In genomic region chr14:39351979-39352737, GRCm38 (mm10) we compare ENCODE assay signal across 18 mouse cellular contexts.
"Had no signal": no experiment of that assay in that cellular context is flagged by ENCODE, and none has a peak within 500 bp of the region (broad histone marks: within the 10 kb centered on the region; RNA-seq: fewer than 3 reads in every experiment).

No protein-coding gene starts in this region.

- H3K27ac ChIP-seq: midbrain, embryonic 10.5 days; midbrain, embryonic 12.5 days; midbrain, embryonic 15.5 days; neural tube, embryonic 13.5 days; neural tube, embryonic 15.5 days; stomach, embryonic 15.5 days; stomach, postnatal 0 days had no signal

- H3K4me3 ChIP-seq: midbrain, embryonic 10.5 days; midbrain, embryonic 12.5 days; midbrain, embryonic 15.5 days; myocyte; neural tube, embryonic 13.5 days; neural tube, embryonic 15.5 days; stomach, embryonic 15.5 days had no signal

- H3K36me3 ChIP-seq: midbrain, embryonic 10.5 days; midbrain, embryonic 12.5 days; midbrain, embryonic 15.5 days; neural tube, embryonic 13.5 days; neural tube, embryonic 15.5 days; stomach, embryonic 15.5 days had no signal

- H3K4me2 ChIP-seq: lung, embryonic 14.5 days; midbrain, embryonic 12.5 days; midbrain, embryonic 15.5 days; neural tube, embryonic 13.5 days; neural tube, embryonic 15.5 days; stomach, embryonic 15.5 days had no signal

- ATAC-seq: midbrain, embryonic 15.5 days had no signal

- H3K9me3 ChIP-seq: midbrain, embryonic 10.5 days; midbrain, embryonic 12.5 days; midbrain, embryonic 15.5 days; neural tube, embryonic 13.5 days; neural tube, embryonic 15.5 days; stomach, embryonic 15.5 days had no signal

- H3K4me1 ChIP-seq: midbrain, embryonic 10.5 days; midbrain, embryonic 12.5 days; midbrain, embryonic 15.5 days; neural tube, embryonic 13.5 days; neural tube, embryonic 15.5 days; stomach, embryonic 15.5 days had no signal

- H3K9ac ChIP-seq: lung, embryonic 14.5 days; midbrain, embryonic 12.5 days; midbrain, embryonic 15.5 days; neural tube, embryonic 13.5 days; neural tube, embryonic 15.5 days; stomach, embryonic 15.5 days had no signal

- H3K27me3 ChIP-seq: midbrain, embryonic 12.5 days; midbrain, embryonic 15.5 days; neural tube, embryonic 13.5 days; neural tube, embryonic 15.5 days; stomach, embryonic 15.5 days had no signal

- DNase-seq: lung, adult 18-20 months; lung, embryonic 14.5 days; lung, postnatal 10 days; lung, postnatal 4 days; retina, postnatal 1 day; right cerebral cortex, adult 18-20 months; right cerebral cortex, postnatal 25 days; thymus, adult 2 months; thymus, postnatal 25 days; thymus, postnatal 4 days had no signal
